Mouse (Mus musculus): ENCODE results near the gene Zfp526. TPM values are rescaled to one million over a fixed set of nuclear protein-coding genes. Genes with fewer than 3 reads are reported as not detected.
A peak's percentile ranks its signal among the peaks of the same experiment; 100 is the strongest.

The Zfp526 gene
- polyA plus RNA-seq (2016; fragmentation: Nextera tagmentation; extraction: Ambion mirVana), result 2.1 and 2.9 TPM in 2 replicates

- H3K4me3 ChIP-seq, result peak within 1 kb of the TSS; percentile 49
- H3K9me3 ChIP-seq, result no peaks in the 10 kb centered on the region
- peak within 1 kb of the TSS; percentile 54 for H3K9ac ChIP-seq
- H3K4me2 ChIP-seq (replicated peaks), result peak within 1 kb of the TSS; percentile 98
- H3K4me1 ChIP-seq, result peaks cover 35% of the 10 kb centered on the region
- ATAC-seq (ENCODE audit: low FRiP score, low read depth), result peak; percentile 93
- H3K27ac ChIP-seq, result peak within 1 kb of the TSS; percentile 4; the same call in 1 of the 2 replicates
- no peaks in the 10 kb centered on the region for H3K27me3 ChIP-seq (replicated peaks)
- under 1% methylated on average over 45 of the region's 45 CpGs for WGBS
- peaks cover 29% of the 10 kb centered on the region for H3K36me3 ChIP-seq
Observed at GRCm38 (mm10) chr7:25221102-25221883, at the start of gene Zfp526. Gene Zfp526 (plus strand): TSS chr7:25221425.

- peaks cover 13% of the 10 kb centered on the region; the same call in 1 of the 2 replicates for H3K27me3 ChIP-seq (replicated peaks)
- ATAC-seq (ENCODE audit: low FRiP score, low read depth), result no peak; the same call in 1 of the 2 replicates
- H3K4me3 ChIP-seq, result no peak overlapping the region
- H3K4me2 ChIP-seq (replicated peaks), result peak overlapping the region; percentile 72
- H3K27ac ChIP-seq, result peak overlapping the region; percentile 33; the same call in 1 of the 2 replicates
- H3K9me3 ChIP-seq, result no peaks in the 10 kb centered on the region
- H3K36me3 ChIP-seq, result no peaks in the 10 kb centered on the region
- WGBS, result 37% methylated on average over 5 of the region's 5 CpGs
- H3K9ac ChIP-seq, result no peak overlapping the region
- peaks cover 45% of the 10 kb centered on the region for H3K4me1 ChIP-seq
Observed at GRCm38 (mm10) chr7:25172669-25173068, 48.6 kb upstream of the Zfp526 start.

GRCm38 (mm10) chr7:25174343-25174742, 46.9 kb upstream of the Zfp526 start:
- Histone ChIP-seq H3K27ac (no peak overlapping the region), H3K36me3 (no peaks in the 10 kb centered on the region), H3K4me1 (peaks cover 51% of the 10 kb centered on the region), H3K9me3 (no peaks in the 10 kb centered on the region), H3K27me3 (replicated peaks) (peaks cover 15% of the 10 kb centered on the region; the same call in 1 of the 2 replicates), H3K4me3 (no peak overlapping the region), H3K9ac (no peak overlapping the region), H3K4me2 (replicated peaks) (peak overlapping the region; percentile 72)
- ATAC-seq (ENCODE audit: low FRiP score, low read depth), result no peak
- WGBS, result 47% methylated on average over 11 of the region's 11 CpGs

- Histone ChIP-seq H3K9ac (peak overlapping the region; percentile 90), H3K27ac (peak overlapping the region; percentile 93; the same call in 1 of the 2 replicates), H3K36me3 (no peaks in the 10 kb centered on the region), H3K4me3 (peak overlapping the region; percentile 62), H3K27me3 (replicated peaks) (peaks cover 47% of the 10 kb centered on the region), H3K9me3 (no peaks in the 10 kb centered on the region), H3K4me1 (peaks cover 59% of the 10 kb centered on the region), H3K4me2 (replicated peaks) (peak overlapping the region; percentile 72)
- ATAC-seq (ENCODE audit: low FRiP score, low read depth), result no peak
- WGBS, result 1% methylated on average over 17 of the region's 17 CpGs
Observed at GRCm38 (mm10) chr7:25178317-25178716, 42.9 kb upstream of the Zfp526 start.

- peak overlapping the region; percentile 62 for H3K4me3 ChIP-seq
- 1% methylated on average over 53 of the region's 56 CpGs for WGBS
- ATAC-seq (ENCODE audit: low FRiP score, low read depth), result peak; percentile 70
- H3K4me2 ChIP-seq (replicated peaks), result peak overlapping the region; percentile 72
- peaks cover 52% of the 10 kb centered on the region for H3K27me3 ChIP-seq (replicated peaks)
- peak overlapping the region; percentile 93 for H3K27ac ChIP-seq
- H3K9me3 ChIP-seq, result no peaks in the 10 kb centered on the region
- H3K36me3 ChIP-seq, result no peaks in the 10 kb centered on the region
- peaks cover 53% of the 10 kb centered on the region for H3K4me1 ChIP-seq
- H3K9ac ChIP-seq, result peak overlapping the region; percentile 90
Observed at GRCm38 (mm10) chr7:25178787-25179605, 42.2 kb upstream of the Zfp526 start.

- Histone ChIP-seq H3K9me3 (no peaks in the 10 kb centered on the region), H3K9ac (peak within 1 kb of the TSS; percentile 90), H3K4me2 (replicated peaks) (peak within 1 kb of the TSS; percentile 72), H3K27me3 (replicated peaks) (peaks cover 52% of the 10 kb centered on the region), H3K4me1 (peaks cover 47% of the 10 kb centered on the region), H3K4me3 (peak within 1 kb of the TSS; percentile 62), H3K36me3 (no peaks in the 10 kb centered on the region), H3K27ac (peak within 1 kb of the TSS; percentile 93)
- 1% methylated on average over 33 of the region's 56 CpGs for WGBS
- peak; percentile 88 for ATAC-seq (ENCODE audit: low FRiP score, low read depth)
Observed at GRCm38 (mm10) chr7:25179606-25180161, 41.5 kb upstream of the Zfp526 start, which contains the start of gene Pou2f2. Gene Pou2f2 (minus strand): TSS chr7:25179726.

- 6% methylated on average over 6 of the region's 6 CpGs for WGBS
- Histone ChIP-seq H3K36me3 (no peaks in the 10 kb centered on the region), H3K27me3 (replicated peaks) (peaks cover 52% of the 10 kb centered on the region), H3K9me3 (no peaks in the 10 kb centered on the region), H3K9ac (peak overlapping the region; percentile 13; the same call in 1 of the 2 replicates), H3K27ac (no peak overlapping the region), H3K4me2 (replicated peaks) (peak overlapping the region; percentile 72), H3K4me3 (peak overlapping the region; percentile 62; the same call in 1 of the 2 replicates), H3K4me1 (peaks cover 44% of the 10 kb centered on the region)
- no peak for ATAC-seq (ENCODE audit: low FRiP score, low read depth)
Observed at GRCm38 (mm10) chr7:25180512-25180911, 40.7 kb upstream of the Zfp526 start.

- H3K9ac ChIP-seq, result no peak overlapping the region
- no peaks in the 10 kb centered on the region for H3K9me3 ChIP-seq
- H3K36me3 ChIP-seq, result no peaks in the 10 kb centered on the region
- 0 out of 2 replicates have a peak overlapping the region, but pooled peaks have one; percentile 11 for H3K4me3 ChIP-seq
- H3K27me3 ChIP-seq (replicated peaks), result peaks cover 52% of the 10 kb centered on the region
- no peak for ATAC-seq (ENCODE audit: low FRiP score, low read depth)
- WGBS, result 3% methylated on average over 15 of the region's 15 CpGs
- H3K27ac ChIP-seq, result no peak overlapping the region
- peak overlapping the region; percentile 72 for H3K4me2 ChIP-seq (replicated peaks)
- peaks cover 36% of the 10 kb centered on the region for H3K4me1 ChIP-seq
Observed at GRCm38 (mm10) chr7:25181331-25181790, 39.9 kb upstream of the Zfp526 start.

GRCm38 (mm10) chr7:25181814-25182213, 39.4 kb upstream of the Zfp526 start:
- peak overlapping the region; percentile 11; the same call in 1 of the 2 replicates for H3K4me3 ChIP-seq
- H3K4me1 ChIP-seq, result peaks cover 31% of the 10 kb centered on the region
- H3K9ac ChIP-seq, result no peak overlapping the region
- H3K27ac ChIP-seq, result no peak overlapping the region
- WGBS, result 3% methylated on average over 21 of the region's 21 CpGs
- H3K36me3 ChIP-seq, result no peaks in the 10 kb centered on the region
- ATAC-seq (ENCODE audit: low FRiP score, low read depth), result no peak
- peaks cover 48% of the 10 kb centered on the region for H3K27me3 ChIP-seq (replicated peaks)
- H3K4me2 ChIP-seq (replicated peaks), result peak overlapping the region; percentile 72
- H3K9me3 ChIP-seq, result no peaks in the 10 kb centered on the region

- Histone ChIP-seq H3K9ac (no peak overlapping the region), H3K4me1 (peaks cover 20% of the 10 kb centered on the region), H3K27ac (no peak overlapping the region), H3K9me3 (no peaks in the 10 kb centered on the region), H3K4me2 (replicated peaks) (no peak overlapping the region), H3K36me3 (no peaks in the 10 kb centered on the region), H3K4me3 (no peak overlapping the region), H3K27me3 (replicated peaks) (peaks cover 36% of the 10 kb centered on the region)
- WGBS, result 81% methylated on average over 6 of the region's 6 CpGs
- no peak for ATAC-seq (ENCODE audit: low FRiP score, low read depth)
Observed at GRCm38 (mm10) chr7:25184091-25184490, 37.1 kb upstream of the Zfp526 start.

- peak overlapping the region; percentile 21; the same call in 1 of the 2 replicates for H3K4me2 ChIP-seq (replicated peaks)
- H3K27me3 ChIP-seq (replicated peaks), result peaks cover 8% of the 10 kb centered on the region
- no peak overlapping the region for H3K4me3 ChIP-seq
- H3K27ac ChIP-seq, result no peak overlapping the region
- H3K9ac ChIP-seq, result no peak overlapping the region
- peak; percentile 82; the same call in 1 of the 2 replicates for ATAC-seq (ENCODE audit: low FRiP score, low read depth)
- 23% methylated on average over 21 of the region's 21 CpGs for WGBS
- H3K9me3 ChIP-seq, result no peaks in the 10 kb centered on the region
- no peaks in the 10 kb centered on the region for H3K36me3 ChIP-seq
- no peaks in the 10 kb centered on the region for H3K4me1 ChIP-seq
Observed at GRCm38 (mm10) chr7:25187662-25188650, 33.3 kb upstream of the Zfp526 start.
